Mouse (Mus musculus): ENCODE data around the gene Tifa. TPM values are rescaled to one million over a fixed set of nuclear protein-coding genes. Genes with fewer than 3 reads are reported as not detected.

Gene Tifa
- polyA plus RNA-seq, 1 experiment: 14.3 TPM

GRCm38 (mm10) chr3:127843324-127843940 lies 53.8 kb downstream of the Tifa start:
- TF ChIP-seq CTCF (IDR thresholded peaks at IDR 0.05; ENCODE audit: extremely low read depth, insufficient read depth, insufficient read length, insufficient replicate concordance): no peak
- no peak for TF ChIP-seq POLR2A (IDR thresholded peaks at IDR 0.05; ENCODE audit: low read depth, low read length)

GRCm38 (mm10) chr3:127843941-127844327 lies 54.3 kb downstream of the Tifa start:
- H3K27ac ChIP-seq (ENCODE audit: insufficient read depth, low read length): no peak overlapping the region
- DNase-seq (ENCODE audit: low read depth in 1 of 2, low spot score in 2 of 2): no peak
- H3K27me3 ChIP-seq (ENCODE audit: control insufficient read depth, insufficient read depth, low read length): no peaks in the 10 kb centered on the region
- no peaks in the 10 kb centered on the region for H3K4me1 ChIP-seq (ENCODE audit: control insufficient read depth, insufficient read depth, insufficient read length)
- WGBS: 86% methylated on average over 5 of the region's 5 CpGs
- H3K4me3 ChIP-seq (ENCODE audit: extremely low read depth, insufficient read depth, insufficient read length): no peak overlapping the region
- H3K36me3 ChIP-seq (ENCODE audit: control insufficient read depth, insufficient read depth, low read length): no peaks in the 10 kb centered on the region
- no peak for TF ChIP-seq CTCF (IDR thresholded peaks at IDR 0.05; ENCODE audit: extremely low read depth, insufficient read depth, insufficient read length, insufficient replicate concordance)
- no peak for TF ChIP-seq POLR2A (IDR thresholded peaks at IDR 0.05; ENCODE audit: low read depth, low read length)

More at GRCm38 (mm10) chr3:127843324-127843940, 53.8 kb downstream of the Tifa start:
- DNase-seq (ENCODE audit: low read depth in 1 of 2, low spot score in 2 of 2): no peak
- H3K27ac ChIP-seq (ENCODE audit: insufficient read depth, low read length): no peak overlapping the region
- no peaks in the 10 kb centered on the region for H3K36me3 ChIP-seq (ENCODE audit: control insufficient read depth, insufficient read depth, low read length)
- H3K27me3 ChIP-seq (ENCODE audit: control insufficient read depth, insufficient read depth, low read length): no peaks in the 10 kb centered on the region
- no peaks in the 10 kb centered on the region for H3K4me1 ChIP-seq (ENCODE audit: control insufficient read depth, insufficient read depth, insufficient read length)
- WGBS: 90% methylated on average over 2 of the region's 2 CpGs
- H3K4me3 ChIP-seq (ENCODE audit: extremely low read depth, insufficient read depth, insufficient read length): no peak overlapping the region

- DNase-seq (ENCODE audit: low read depth in 1 of 2, low spot score in 2 of 2): no peak
- WGBS: 83% methylated on average over 11 of the region's 11 CpGs
- H3K4me3 ChIP-seq (ENCODE audit: extremely low read depth, insufficient read depth, insufficient read length): no peak overlapping the region
- no peak overlapping the region for H3K27ac ChIP-seq (ENCODE audit: insufficient read depth, low read length)
- no peak for TF ChIP-seq CTCF (IDR thresholded peaks at IDR 0.05; ENCODE audit: extremely low read depth, insufficient read depth, insufficient read length, insufficient replicate concordance)
- no peak for TF ChIP-seq POLR2A (IDR thresholded peaks at IDR 0.05; ENCODE audit: low read depth, low read length)
- no peaks in the 10 kb centered on the region for H3K4me1 ChIP-seq (ENCODE audit: control insufficient read depth, insufficient read depth, insufficient read length)
- H3K36me3 ChIP-seq (ENCODE audit: control insufficient read depth, insufficient read depth, low read length): no peaks in the 10 kb centered on the region
- H3K27me3 ChIP-seq (ENCODE audit: control insufficient read depth, insufficient read depth, low read length): no peaks in the 10 kb centered on the region
These were observed 58.6 kb downstream of the Tifa start for GRCm38 (mm10) chr3:127848088-127848808.

- no peak for DNase-seq (ENCODE audit: low read depth in 1 of 2, low spot score in 2 of 2)
- H3K36me3 ChIP-seq (ENCODE audit: control insufficient read depth, insufficient read depth, low read length): no peaks in the 10 kb centered on the region
- no peak for TF ChIP-seq POLR2A (IDR thresholded peaks at IDR 0.05; ENCODE audit: low read depth, low read length)
- no peak for TF ChIP-seq CTCF (IDR thresholded peaks at IDR 0.05; ENCODE audit: extremely low read depth, insufficient read depth, insufficient read length, insufficient replicate concordance)
- no peaks in the 10 kb centered on the region for H3K4me1 ChIP-seq (ENCODE audit: control insufficient read depth, insufficient read depth, insufficient read length)
- no peak overlapping the region for H3K4me3 ChIP-seq (ENCODE audit: extremely low read depth, insufficient read depth, insufficient read length)
- no peak overlapping the region for H3K27ac ChIP-seq (ENCODE audit: insufficient read depth, low read length)
- no peaks in the 10 kb centered on the region for H3K27me3 ChIP-seq (ENCODE audit: control insufficient read depth, insufficient read depth, low read length)
- 84% methylated on average over 5 of the region's 5 CpGs for WGBS
These were observed 60.3 kb downstream of the Tifa start for GRCm38 (mm10) chr3:127849922-127850321.

GRCm38 (mm10) chr3:127850776-127851646 lies 61.4 kb downstream of the Tifa start:
- WGBS: 87% methylated on average over 9 of the region's 9 CpGs
- Histone ChIP-seq H3K4me3 (ENCODE audit: extremely low read depth, insufficient read depth, insufficient read length) (no peak overlapping the region), H3K27me3 (ENCODE audit: control insufficient read depth, insufficient read depth, low read length) (no peaks in the 10 kb centered on the region), H3K4me1 (ENCODE audit: control insufficient read depth, insufficient read depth, insufficient read length) (no peaks in the 10 kb centered on the region), H3K27ac (ENCODE audit: insufficient read depth, low read length) (no peak overlapping the region), H3K36me3 (ENCODE audit: control insufficient read depth, insufficient read depth, low read length) (no peaks in the 10 kb centered on the region)
- DNase-seq (ENCODE audit: low read depth in 1 of 2, low spot score in 2 of 2): no peak
- TF ChIP-seq CTCF (IDR thresholded peaks at IDR 0.05; ENCODE audit: extremely low read depth, insufficient read depth, insufficient read length, insufficient replicate concordance) (no peak), POLR2A (IDR thresholded peaks at IDR 0.05; ENCODE audit: low read depth, low read length) (no peak)

- no peaks in the 10 kb centered on the region for H3K4me1 ChIP-seq (ENCODE audit: control insufficient read depth, insufficient read depth, insufficient read length)
- WGBS: 85% methylated on average over 9 of the region's 9 CpGs
- DNase-seq (ENCODE audit: low read depth in 1 of 2, low spot score in 2 of 2): no peak
- TF ChIP-seq POLR2A (IDR thresholded peaks at IDR 0.05; ENCODE audit: low read depth, low read length) (no peak), CTCF (IDR thresholded peaks at IDR 0.05; ENCODE audit: extremely low read depth, insufficient read depth, insufficient read length, insufficient replicate concordance) (no peak)
- no peak overlapping the region for H3K27ac ChIP-seq (ENCODE audit: insufficient read depth, low read length)
- H3K36me3 ChIP-seq (ENCODE audit: control insufficient read depth, insufficient read depth, low read length): no peaks in the 10 kb centered on the region
- no peak overlapping the region for H3K4me3 ChIP-seq (ENCODE audit: extremely low read depth, insufficient read depth, insufficient read length)
- no peaks in the 10 kb centered on the region for H3K27me3 ChIP-seq (ENCODE audit: control insufficient read depth, insufficient read depth, low read length)
These were observed 63.1 kb downstream of the Tifa start for GRCm38 (mm10) chr3:127852722-127853121.
